Mouse (Mus musculus): ENCODE data around the gene Olfr1263. TPM values are rescaled to one million over a fixed set of nuclear protein-coding genes. Genes with fewer than 3 reads are reported as not detected.

Olfr1263 gene
- total RNA-seq (2014; rRNA removed) (not detected in 2 replicates), polyA plus RNA-seq (2012; rRNA removed) (not detected in 2 replicates)

GRCm38 (mm10) chr2:90011831-90012230, at the start of gene Olfr1263:
Gene Olfr1263, plus strand, starts transcription at chr2:90012131.
- H3K27me3 ChIP-seq (ENCODE audit: control insufficient read depth, insufficient read depth, low read length): no peaks in the 10 kb centered on the region
- no peak within 1 kb of the TSS for H3K27ac ChIP-seq (replicated peaks; ENCODE audit: insufficient read depth, low read depth, low read length)
- WGBS: 82% methylated on average over 2 of the region's 2 CpGs
- no peak within 1 kb of the TSS for H3K4me3 ChIP-seq (ENCODE audit: insufficient read depth, low read depth, low read length)
- H3K36me3 ChIP-seq (ENCODE audit: control insufficient read depth, insufficient read depth, low read length): no peaks in the 10 kb centered on the region
- DNase-seq (ENCODE audit: extremely low read depth, low read depth, low spot score): no peak
- H3K79me2 ChIP-seq (ENCODE audit: control insufficient read depth, insufficient read depth, low read length): no peaks in the 10 kb centered on the region
- TF ChIP-seq CTCF (IDR thresholded peaks at IDR 0.05; ENCODE audit: low read depth, low read length) (no peak), POLR2A (IDR thresholded peaks at IDR 0.05; ENCODE audit: extremely low read depth, insufficient read depth, low read length) (no peak)
- no peaks in the 10 kb centered on the region for H3K4me1 ChIP-seq (ENCODE audit: control insufficient read depth, insufficient read depth, low read length)
- H3K9ac ChIP-seq (ENCODE audit: low read depth, low read length): no peak within 1 kb of the TSS

GRCm38 (mm10) chr2:89974184-89974583, 37.7 kb upstream of the Olfr1263 start, which contains the start of gene Olfr1260:
Gene Olfr1260, plus strand, starts transcription at chr2:89974340.
- no peak within 1 kb of the TSS for H3K9ac ChIP-seq (ENCODE audit: low read depth, low read length)
- no peak within 1 kb of the TSS for H3K27ac ChIP-seq (replicated peaks; ENCODE audit: insufficient read depth, low read depth, low read length)
- no peak for DNase-seq (ENCODE audit: extremely low read depth, low read depth, low spot score)
- no peak for TF ChIP-seq POLR2A (IDR thresholded peaks at IDR 0.05; ENCODE audit: extremely low read depth, insufficient read depth, low read length)
- TF ChIP-seq CTCF (IDR thresholded peaks at IDR 0.05; ENCODE audit: low read depth, low read length): no peak
- 59% methylated on average over 2 of the region's 2 CpGs for WGBS
- H3K36me3 ChIP-seq (ENCODE audit: control insufficient read depth, insufficient read depth, low read length): no peaks in the 10 kb centered on the region
- no peaks in the 10 kb centered on the region for H3K79me2 ChIP-seq (ENCODE audit: control insufficient read depth, insufficient read depth, low read length)
- no peaks in the 10 kb centered on the region; the same call in 1 of the 2 replicates for H3K27me3 ChIP-seq (ENCODE audit: control insufficient read depth, insufficient read depth, low read length)
- no peak within 1 kb of the TSS for H3K4me3 ChIP-seq (ENCODE audit: insufficient read depth, low read depth, low read length)
- H3K4me1 ChIP-seq (ENCODE audit: control insufficient read depth, insufficient read depth, low read length): no peaks in the 10 kb centered on the region

GRCm38 (mm10) chr2:89977709-89978108, 34.2 kb upstream of the Olfr1263 start:
- no peaks in the 10 kb centered on the region for H3K79me2 ChIP-seq (ENCODE audit: control insufficient read depth, insufficient read depth, low read length)
- H3K27ac ChIP-seq (replicated peaks; ENCODE audit: insufficient read depth, low read depth, low read length): no peak overlapping the region
- TF ChIP-seq CTCF (IDR thresholded peaks at IDR 0.05; ENCODE audit: low read depth, low read length) (no peak), POLR2A (IDR thresholded peaks at IDR 0.05; ENCODE audit: extremely low read depth, insufficient read depth, low read length) (no peak)
- H3K4me1 ChIP-seq (ENCODE audit: control insufficient read depth, insufficient read depth, low read length): no peaks in the 10 kb centered on the region
- no peak for DNase-seq (ENCODE audit: extremely low read depth, low read depth, low spot score)
- WGBS: 78% methylated on average over 2 of the region's 2 CpGs
- H3K36me3 ChIP-seq (ENCODE audit: control insufficient read depth, insufficient read depth, low read length): no peaks in the 10 kb centered on the region
- H3K4me3 ChIP-seq (ENCODE audit: insufficient read depth, low read depth, low read length): no peak overlapping the region
- no peaks in the 10 kb centered on the region; the same call in 1 of the 2 replicates for H3K27me3 ChIP-seq (ENCODE audit: control insufficient read depth, insufficient read depth, low read length)
- H3K9ac ChIP-seq (ENCODE audit: low read depth, low read length): no peak overlapping the region

DNA sequence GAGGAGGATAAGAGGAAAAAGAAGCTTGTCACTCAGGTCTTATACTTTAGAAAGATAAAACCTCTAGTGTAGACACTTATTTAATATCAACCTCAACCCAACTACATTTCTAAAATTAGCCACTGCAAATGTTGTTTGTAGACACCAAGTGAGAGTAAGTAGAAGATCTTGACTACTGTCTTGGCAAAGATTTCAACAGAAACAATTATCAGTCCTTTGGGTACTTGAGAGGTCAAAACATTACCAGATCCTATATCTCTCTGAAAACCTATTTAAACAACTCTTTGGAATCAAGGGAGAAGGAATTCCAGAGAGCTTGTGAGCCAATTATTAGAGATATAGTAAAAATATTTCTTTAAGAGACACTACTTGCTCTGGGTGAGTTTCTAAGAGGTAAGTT, 21.0 kb upstream of the Olfr1263 start, which contains the start of gene Olfr1261:
Gene Olfr1261, plus strand, starts transcription at position 301 of the 400 bp plus-strand sequence.
- no peaks in the 10 kb centered on the region for H3K4me1 ChIP-seq (ENCODE audit: control insufficient read depth, insufficient read depth, low read length)
- no peak within 1 kb of the TSS for H3K9ac ChIP-seq (ENCODE audit: low read depth, low read length)
- no peaks in the 10 kb centered on the region for H3K79me2 ChIP-seq (ENCODE audit: control insufficient read depth, insufficient read depth, low read length)
- no peak for TF ChIP-seq CTCF (IDR thresholded peaks at IDR 0.05; ENCODE audit: low read depth, low read length)
- TF ChIP-seq POLR2A (IDR thresholded peaks at IDR 0.05; ENCODE audit: extremely low read depth, insufficient read depth, low read length): no peak
- no peaks in the 10 kb centered on the region for H3K27me3 ChIP-seq (ENCODE audit: control insufficient read depth, insufficient read depth, low read length)
- DNase-seq (ENCODE audit: extremely low read depth, low read depth, low spot score): no peak
- no peaks in the 10 kb centered on the region for H3K36me3 ChIP-seq (ENCODE audit: control insufficient read depth, insufficient read depth, low read length)
- no peak within 1 kb of the TSS for H3K4me3 ChIP-seq (ENCODE audit: insufficient read depth, low read depth, low read length)
- no peak within 1 kb of the TSS for H3K27ac ChIP-seq (replicated peaks; ENCODE audit: insufficient read depth, low read depth, low read length)

GRCm38 (mm10) chr2:89999845-90000244, 12.1 kb upstream of the Olfr1263 start, which contains the start of gene Olfr1262:
Gene Olfr1262, plus strand, starts transcription at chr2:90000145.
- Histone ChIP-seq H3K27me3 (ENCODE audit: control insufficient read depth, insufficient read depth, low read length) (no peaks in the 10 kb centered on the region), H3K4me3 (ENCODE audit: insufficient read depth, low read depth, low read length) (no peak within 1 kb of the TSS), H3K4me1 (ENCODE audit: control insufficient read depth, insufficient read depth, low read length) (no peaks in the 10 kb centered on the region; the same call in 1 of the 2 replicates), H3K36me3 (ENCODE audit: control insufficient read depth, insufficient read depth, low read length) (no peaks in the 10 kb centered on the region), H3K79me2 (ENCODE audit: control insufficient read depth, insufficient read depth, low read length) (no peaks in the 10 kb centered on the region), H3K9ac (ENCODE audit: low read depth, low read length) (no peak within 1 kb of the TSS), H3K27ac (replicated peaks; ENCODE audit: insufficient read depth, low read depth, low read length) (no peak within 1 kb of the TSS)
- no peak for TF ChIP-seq CTCF (IDR thresholded peaks at IDR 0.05; ENCODE audit: low read depth, low read length)
- TF ChIP-seq POLR2A (IDR thresholded peaks at IDR 0.05; ENCODE audit: extremely low read depth, insufficient read depth, low read length): no peak
- no peak for DNase-seq (ENCODE audit: extremely low read depth, low read depth, low spot score)

DNA sequence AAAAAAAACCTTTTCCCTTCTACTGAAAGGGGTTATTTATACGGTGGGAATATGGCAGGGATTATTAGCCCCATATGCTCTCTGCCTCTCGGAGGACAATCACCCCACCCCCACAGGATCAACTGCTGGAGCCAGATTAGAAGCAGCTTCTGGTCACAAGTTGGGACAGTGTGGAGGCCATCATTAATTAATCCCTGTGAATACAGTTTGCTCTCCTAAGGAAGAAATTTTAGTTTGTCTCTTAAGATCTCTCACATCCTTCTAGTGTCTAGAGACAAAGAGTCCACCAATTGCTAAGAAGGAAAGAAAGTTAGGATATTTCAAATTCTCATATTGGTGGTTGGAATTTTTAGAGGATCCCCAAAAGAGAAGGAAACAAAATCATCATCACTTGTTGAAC, 13.5 kb downstream of the Olfr1263 start, which contains the start of gene Olfr1264:
Gene Olfr1264, minus strand, starts transcription at position 101 of the 400 bp plus-strand sequence.
- no peak for DNase-seq (ENCODE audit: extremely low read depth, low read depth, low spot score)
- Histone ChIP-seq H3K79me2 (ENCODE audit: control insufficient read depth, insufficient read depth, low read length) (no peaks in the 10 kb centered on the region), H3K9ac (ENCODE audit: low read depth, low read length) (no peak within 1 kb of the TSS), H3K4me3 (ENCODE audit: insufficient read depth, low read depth, low read length) (no peak within 1 kb of the TSS), H3K27ac (replicated peaks; ENCODE audit: insufficient read depth, low read depth, low read length) (no peak within 1 kb of the TSS), H3K27me3 (ENCODE audit: control insufficient read depth, insufficient read depth, low read length) (no peaks in the 10 kb centered on the region), H3K36me3 (ENCODE audit: control insufficient read depth, insufficient read depth, low read length) (no peaks in the 10 kb centered on the region), H3K4me1 (ENCODE audit: control insufficient read depth, insufficient read depth, low read length) (no peaks in the 10 kb centered on the region)
- TF ChIP-seq POLR2A (IDR thresholded peaks at IDR 0.05; ENCODE audit: extremely low read depth, insufficient read depth, low read length) (no peak), CTCF (IDR thresholded peaks at IDR 0.05; ENCODE audit: low read depth, low read length) (no peak)
- WGBS: 65% methylated on average over 2 of the region's 2 CpGs
